Comparison of ENCODE assay signal across 9 mouse cellular contexts in genomic region chr5:92252797-92253343, GRCm38 (mm10). TPM values are rescaled to one million over a fixed set of nuclear protein-coding genes. Genes with fewer than 3 reads are reported as not detected.
DNase-seq lines count a peak whose midpoint lies in the region; ATAC-seq and TF ChIP-seq lines count a peak whose summit lies in the region.
"Had no signal": no experiment of that assay in that cellular context is flagged by ENCODE, and none has a peak within 500 bp of the region (broad histone marks: within the 10 kb centered on the region; RNA-seq: fewer than 3 reads in every experiment).

No protein-coding gene starts in this region.

- TF ChIP-seq POLR2A in embryonic fibroblast, embryonic 13.5 days (IDR thresholded peaks at IDR 0.05; ENCODE audit: low read depth, low read length): no peak
- TF ChIP-seq POLR2A in thymus, adult 2 months (IDR thresholded peaks at IDR 0.05; ENCODE audit: control insufficient read depth, extremely low read depth, insufficient read depth, low read length, poor library complexity): no peak

- DNase-seq in heart, adult 8-10 months (ENCODE audit: low spot score): no peak
- peak; percentile 86 for DNase-seq in midbrain, embryonic 11.5 days (ENCODE audit: low spot score, missing footprints)
- DNase-seq in urinary bladder, postnatal 25 days (ENCODE audit: low spot score): no peak
- DNase-seq in MN1 (ENCODE audit: low spot score): no peak
- no peak for DNase-seq in thymus, adult 2 months

- peak overlapping the region; percentile 37; the same call in 1 of the 2 replicates for H3K4me2 ChIP-seq in heart, embryonic 11.5 days
- H3K4me2 ChIP-seq in midbrain, embryonic 11.5 days: peak overlapping the region; percentile 18

- peak; percentile 37 for TF ChIP-seq CTCF in E14TG2a.4 (conservative IDR thresholded peaks at IDR 0.05; ENCODE audit: low read length)
- peak; percentile 70; the same call in 1 of the 2 replicates for TF ChIP-seq CTCF in embryonic fibroblast, embryonic 13.5 days (IDR thresholded peaks at IDR 0.05; ENCODE audit: borderline replicate concordance, insufficient read depth, low read length)
- TF ChIP-seq CTCF in thymus, adult 2 months (IDR thresholded peaks at IDR 0.05; ENCODE audit: borderline replicate concordance, control insufficient read depth, extremely low read depth, insufficient read depth, low read length, poor library complexity): no peak

- ATAC-seq in heart, embryonic 11.5 days (replicated peaks; ENCODE audit: insufficient number of reproducible peaks, low FRiP score, low TSS enrichment): no peak
- peak; percentile 63; the same call in 1 of the 2 replicates for ATAC-seq in midbrain, embryonic 11.5 days (ENCODE audit: low FRiP score)

- H3K27ac ChIP-seq in heart, embryonic 11.5 days (ENCODE audit: low read depth, low read length): no peak overlapping the region
- no peak overlapping the region for H3K27ac ChIP-seq in embryonic fibroblast, embryonic 13.5 days (ENCODE audit: insufficient read depth, low read length)
- H3K27ac ChIP-seq in midbrain, embryonic 11.5 days (ENCODE audit: low read depth, low read length): no peak overlapping the region
- H3K27ac ChIP-seq in thymus, adult 2 months (ENCODE audit: control insufficient read depth, insufficient read depth, low read length): no peak overlapping the region

- H3K4me1 ChIP-seq in heart, embryonic 11.5 days (ENCODE audit: control insufficient read depth, insufficient read depth, low read length): no peaks in the 10 kb centered on the region
- peaks cover 36% of the 10 kb centered on the region for H3K4me1 ChIP-seq in E14TG2a.4 (replicated peaks; ENCODE audit: low read depth, low read length)
- H3K4me1 ChIP-seq in embryonic fibroblast, embryonic 13.5 days (ENCODE audit: control insufficient read depth, insufficient read depth, low read length): no peaks in the 10 kb centered on the region
- peaks cover 12% of the 10 kb centered on the region for H3K4me1 ChIP-seq in midbrain, embryonic 11.5 days (ENCODE audit: control insufficient read depth, insufficient read depth, low read length)
- H3K4me1 ChIP-seq in thymus, adult 2 months (replicated peaks; ENCODE audit: control insufficient read depth, insufficient read depth, low read length): 0 out of 2 replicates have a peak, but pooled peaks cover 7% of the 10 kb centered on the region

- no peaks in the 10 kb centered on the region; the same call in 1 of the 2 replicates for H3K9me3 ChIP-seq in heart, embryonic 11.5 days (replicated peaks; ENCODE audit: control insufficient read depth, low read length)
- H3K9me3 ChIP-seq in E14TG2a.4 (ENCODE audit: low read length): no peaks in the 10 kb centered on the region
- H3K9me3 ChIP-seq in midbrain, embryonic 11.5 days (ENCODE audit: control insufficient read depth, low read length): no peaks in the 10 kb centered on the region

- H3K36me3 ChIP-seq in heart, embryonic 11.5 days (ENCODE audit: control insufficient read depth, insufficient read depth, low read length): no peaks in the 10 kb centered on the region
- no peaks in the 10 kb centered on the region for H3K36me3 ChIP-seq in E14TG2a.4 (ENCODE audit: insufficient read depth, low read length)
- H3K36me3 ChIP-seq in midbrain, embryonic 11.5 days (ENCODE audit: control insufficient read depth, insufficient read depth, low read length): no peaks in the 10 kb centered on the region
- H3K36me3 ChIP-seq in thymus, adult 2 months (ENCODE audit: control insufficient read depth, insufficient read depth, low read length): no peaks in the 10 kb centered on the region

- no peak overlapping the region for H3K9ac ChIP-seq in heart, embryonic 11.5 days (ENCODE audit: low read depth, low read length)
- H3K9ac ChIP-seq in midbrain, embryonic 11.5 days (ENCODE audit: low read length): no peak overlapping the region

- H3K27me3 ChIP-seq in heart, embryonic 11.5 days (ENCODE audit: control insufficient read depth, insufficient read depth, low read length): no peaks in the 10 kb centered on the region
- peaks cover 4% of the 10 kb centered on the region; the same call in 1 of the 2 replicates for H3K27me3 ChIP-seq in E14TG2a.4 (ENCODE audit: insufficient read depth, low read length)
- no peaks in the 10 kb centered on the region for H3K27me3 ChIP-seq in midbrain, embryonic 11.5 days (ENCODE audit: control insufficient read depth, insufficient read depth, low read length)
- H3K27me3 ChIP-seq in thymus, adult 2 months (ENCODE audit: control insufficient read depth, insufficient read depth, low read length): no peaks in the 10 kb centered on the region

- 21% methylated on average over 18 of the region's 18 CpGs for WGBS in heart, embryonic 11.5 days (ENCODE audit: insufficient replicate concordance)
- 17% methylated on average over 18 of the region's 18 CpGs for WGBS in midbrain, embryonic 11.5 days
- 43% methylated on average over 18 of the region's 18 CpGs for WGBS in thymus, adult 2 months

- no peak overlapping the region for H3K4me3 ChIP-seq in heart, embryonic 11.5 days (ENCODE audit: low read depth, low read length)
- H3K4me3 ChIP-seq in E14TG2a.4 (replicated peaks; ENCODE audit: low read length): 0 out of 2 replicates have a peak overlapping the region, but pooled peaks have one; percentile 10
- H3K4me3 ChIP-seq in embryonic fibroblast, embryonic 13.5 days (ENCODE audit: insufficient read depth, low read length): no peak overlapping the region
- H3K4me3 ChIP-seq in midbrain, embryonic 11.5 days (ENCODE audit: low read depth, low read length): no peak overlapping the region
- no peak overlapping the region for H3K4me3 ChIP-seq in thymus, adult 2 months (ENCODE audit: control insufficient read depth, insufficient read depth, low read length)

RNA-seq across cellular contexts. Expression of gene Ppef2, which starts 3.2 kb away (rescaled TPM):
- polyA plus RNA-seq in heart, embryonic 11.5 days (2014; fragmentation: Nextera tagmentation; extraction: Ambion mirVana): 0.26 TPM in 1 of 2 replicates, not detected in the other
- total RNA-seq in heart, adult 8-10 months (2022): not detected
- polyA plus RNA-seq in embryonic fibroblast, embryonic 13.5 days (2011; ENCODE audit: insufficient read length, low read depth, missing spikeins): not detected in 2 replicates
- 0.17 TPM in 1 of 2 replicates, not detected in the other for polyA plus RNA-seq in midbrain, embryonic 11.5 days (2014; fragmentation: Nextera tagmentation; extraction: Ambion mirVana)
- 1.3 and 1.7 TPM in 2 replicates for polyA plus RNA-seq in thymus, adult 2 months (2012; rRNA removed)

RNA-seq across cellular contexts. Expression of gene Naaa, which starts 25.1 kb away (rescaled TPM):
- polyA plus RNA-seq in heart, embryonic 11.5 days (2014; fragmentation: Nextera tagmentation; extraction: Ambion mirVana): 6.9 and 8.4 TPM in 2 replicates
- total RNA-seq in heart, adult 8-10 months (2022): 10 to 100 TPM; 15.9 to 21.7 (median 18.8) TPM
- polyA plus RNA-seq in embryonic fibroblast, embryonic 13.5 days (2011; ENCODE audit: insufficient read length, low read depth, missing spikeins): 20.4 and 25.8 TPM in 2 replicates
- 4.6 and 5.4 TPM in 2 replicates for polyA plus RNA-seq in midbrain, embryonic 11.5 days (2014; fragmentation: Nextera tagmentation; extraction: Ambion mirVana)
- 36.0 and 50.7 TPM in 2 replicates for polyA plus RNA-seq in thymus, adult 2 months (2012; rRNA removed)

RNA-seq across cellular contexts. Expression of gene U90926, which starts 37.7 kb away (rescaled TPM):
- polyA plus RNA-seq in heart, embryonic 11.5 days (2014; fragmentation: Nextera tagmentation; extraction: Ambion mirVana): not detected in 2 replicates
- total RNA-seq in heart, adult 8-10 months (2022): not detected
- 11.4 and 25.4 TPM in 2 replicates for polyA plus RNA-seq in embryonic fibroblast, embryonic 13.5 days (2011; ENCODE audit: insufficient read length, low read depth, missing spikeins)
- not detected in 2 replicates for polyA plus RNA-seq in midbrain, embryonic 11.5 days (2014; fragmentation: Nextera tagmentation; extraction: Ambion mirVana)
- polyA plus RNA-seq in thymus, adult 2 months (2012; rRNA removed): 0.45 TPM in 1 of 2 replicates, not detected in the other
- polyA plus RNA-seq: lung, embryonic 16.5 days had no signal

RNA-seq across cellular contexts. Expression of gene Sdad1, which starts 57.4 kb away (rescaled TPM):
- polyA plus RNA-seq in heart, embryonic 11.5 days (2014; fragmentation: Nextera tagmentation; extraction: Ambion mirVana): 24.7 and 30.5 TPM in 2 replicates
- 10 to 100 TPM; 10.8 to 12.5 (median 11.4) TPM for total RNA-seq in heart, adult 8-10 months (2022)
- polyA plus RNA-seq in embryonic fibroblast, embryonic 13.5 days (2011; ENCODE audit: insufficient read length, low read depth, missing spikeins): 30.0 and 31.7 TPM in 2 replicates
- polyA plus RNA-seq in midbrain, embryonic 11.5 days (2014; fragmentation: Nextera tagmentation; extraction: Ambion mirVana): 40.4 and 40.9 TPM in 2 replicates
- 15.8 and 18.1 TPM in 2 replicates for polyA plus RNA-seq in thymus, adult 2 months (2012; rRNA removed)
